Mouse (Mus musculus): Measurements from ENCODE around the gene Vgll4. TPM values are rescaled to one million over a fixed set of nuclear protein-coding genes. Genes with fewer than 3 reads are reported as not detected.

The Vgll4 gene
- total RNA-seq, 2 experiments from 2014 or later = 46.9 to 49.2 TPM

GRCm38 (mm10) chr6:114874138-114874928 lies 95.5 kb downstream of the Vgll4 start:
- DNase-seq (ENCODE audit: low spot score in 2 of 2) = peak in 1 of 2 experiments; percentile 34

GRCm38 (mm10) chr6:114873808-114874137 lies 96.0 kb downstream of the Vgll4 start:
- DNase-seq (ENCODE audit: low spot score in 2 of 2) = no peak

GRCm38 (mm10) chr6:114871010-114871660 lies 98.7 kb downstream of the Vgll4 start:
- DNase-seq (ENCODE audit: low spot score in 2 of 2) = no peak

GRCm38 (mm10) chr6:114869501-114870076 lies 100.2 kb downstream of the Vgll4 start:
- no peak for DNase-seq (ENCODE audit: low spot score in 2 of 2)

- DNase-seq (ENCODE audit: low spot score in 2 of 2) = no peak
These were observed 101.1 kb downstream of the Vgll4 start for GRCm38 (mm10) chr6:114868656-114869055.

GRCm38 (mm10) chr6:114866619-114867018 lies 103.2 kb downstream of the Vgll4 start:
- no peak for DNase-seq (ENCODE audit: low spot score in 2 of 2)

GRCm38 (mm10) chr6:114866078-114866477 lies 103.7 kb downstream of the Vgll4 start:
- no peak for DNase-seq (ENCODE audit: low spot score in 2 of 2)

- DNase-seq (ENCODE audit: low spot score in 2 of 2) = no peak
These were observed 105.4 kb downstream of the Vgll4 start for GRCm38 (mm10) chr6:114864421-114864820.

GRCm38 (mm10) chr6:114863501-114863900 lies 106.3 kb downstream of the Vgll4 start:
- DNase-seq (ENCODE audit: low spot score in 2 of 2) = no peak

- DNase-seq (ENCODE audit: low spot score in 2 of 2) = no peak
These were observed 107.7 kb downstream of the Vgll4 start for GRCm38 (mm10) chr6:114862046-114862445.

- DNase-seq (ENCODE audit: low spot score in 2 of 2) = peak in 1 of 2 experiments; percentile 45
These were observed 108.2 kb downstream of the Vgll4 start for GRCm38 (mm10) chr6:114861591-114861990.

GRCm38 (mm10) chr6:114860677-114861568 lies 108.9 kb downstream of the Vgll4 start:
- peak in 1 of 2 experiments; percentile 53 for DNase-seq (ENCODE audit: low spot score in 2 of 2)

GRCm38 (mm10) chr6:114858722-114859053 lies 111.1 kb downstream of the Vgll4 start:
- DNase-seq (ENCODE audit: low spot score in 2 of 2) = peak in 1 of 2 experiments; percentile 44

GRCm38 (mm10) chr6:114857996-114858721 lies 111.6 kb downstream of the Vgll4 start:
- DNase-seq (ENCODE audit: low spot score in 2 of 2) = peak in 1 of 2 experiments; percentile 61

- DNase-seq (ENCODE audit: low spot score in 2 of 2) = no peak
These were observed 113.3 kb downstream of the Vgll4 start for GRCm38 (mm10) chr6:114856501-114856900.

- DNase-seq (ENCODE audit: low spot score in 2 of 2) = no peak
These were observed 114.2 kb downstream of the Vgll4 start for GRCm38 (mm10) chr6:114855644-114856043.

GRCm38 (mm10) chr6:114854368-114854767 lies 115.4 kb downstream of the Vgll4 start:
- DNase-seq (ENCODE audit: low spot score in 2 of 2) = no peak

GRCm38 (mm10) chr6:114852739-114853138 lies 117.1 kb downstream of the Vgll4 start:
- no peak for DNase-seq (ENCODE audit: low spot score in 2 of 2)

GRCm38 (mm10) chr6:114851688-114852087 lies 118.1 kb downstream of the Vgll4 start:
- no peak for DNase-seq (ENCODE audit: low spot score in 2 of 2)

- DNase-seq (ENCODE audit: low spot score in 2 of 2) = no peak
These were observed 120.0 kb downstream of the Vgll4 start for GRCm38 (mm10) chr6:114849787-114850186.

- DNase-seq (ENCODE audit: low spot score in 2 of 2) = no peak
These were observed 121.0 kb downstream of the Vgll4 start for GRCm38 (mm10) chr6:114848761-114849160.
